Mouse (Mus musculus) embryonic facial prominence, embryonic 10.5 days (tissue): ENCODE measurements at regions not wholly inside any gene's neighbourhood (a gene's known extent, or its start where the extent isn't known, plus 50 kb on each side); places are given as distances from the start of the nearest gene placed in this dataset.

ENCODE experiments used
- DNase-seq: peaks from one replicate; pipeline ENCODE4 v3.0.0-alpha.2; 2017; ENCODE audit warnings: low spot score
- H3K27ac ChIP-seq: fragments of 300-500 bp; sonication (generic); replicated peaks from 2 replicates; pipeline ENCODE4 v1.5.1; 2016; ENCODE audit warnings: mild to moderate bottlenecking
- H3K27me3 ChIP-seq: fragments of 300-500 bp; sonication (generic); replicated peaks from 2 replicates; pipeline ENCODE4 v1.6.1; 2016; ENCODE audit warnings: low read depth, mild to moderate bottlenecking; ENCODE audit not compliant: poor library complexity, severe bottlenecking
- H3K36me3 ChIP-seq: fragments of 300-500 bp; sonication (generic); replicated peaks from 2 replicates; pipeline ENCODE4 v1.6.1; 2016; ENCODE audit warnings: mild to moderate bottlenecking, moderate library complexity
- H3K4me1 ChIP-seq: fragments of 300-500 bp; sonication (generic); 2 replicates; pipeline ENCODE4 v1.6.1; 2016
- H3K4me3 ChIP-seq: fragments of 300-500 bp; sonication (generic); 2 replicates; pipeline ENCODE4 v1.5.1; 2016; ENCODE audit warnings: mild to moderate bottlenecking, moderate library complexity
- H3K9me3 ChIP-seq: fragments of 300-500 bp; sonication (generic); 2 replicates; pipeline ENCODE4 v1.6.1; 2016; ENCODE audit warnings: mild to moderate bottlenecking
- WGBS: fragments of 180-500 bp; shearing (Covaris S2); methylation state at CpG from one replicate; pipeline ENCODE4 v1.1.7; 2016; 5-methylcytosine and 5-hydroxymethylcytosine counted together

DNA sequence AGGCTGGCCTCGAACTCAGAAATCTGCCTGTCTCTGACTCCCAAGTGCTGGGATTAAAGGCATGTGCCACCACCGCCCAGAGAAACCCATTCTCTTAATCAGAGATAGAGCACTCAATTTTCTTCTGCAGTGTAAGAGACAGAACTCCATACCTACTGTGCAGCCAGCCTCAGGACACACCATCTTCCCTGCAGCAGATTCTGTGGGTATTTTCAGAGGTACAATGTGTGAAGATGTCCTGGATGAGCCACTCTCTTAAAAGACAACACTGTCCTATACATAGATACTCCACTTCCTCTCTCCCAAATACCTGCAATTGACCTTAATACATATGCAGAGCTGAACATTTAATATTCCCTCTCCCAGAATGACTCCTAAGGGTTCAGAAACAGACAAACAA, 111.5 kb downstream of the Nr1d2 start:
- H3K9me3 ChIP-seq: 0 out of 2 replicates have a peak, but pooled peaks cover 2% of the 10 kb centered on the region
- no peak for DNase-seq
- WGBS: 80% methylated on average over 2 of the region's 2 CpGs
- H3K4me3 ChIP-seq: no peak overlapping the region
- H3K27me3 ChIP-seq: no peaks in the 10 kb centered on the region
- no peak overlapping the region for H3K27ac ChIP-seq
- no peaks in the 10 kb centered on the region for H3K36me3 ChIP-seq
- no peaks in the 10 kb centered on the region for H3K4me1 ChIP-seq

DNA sequence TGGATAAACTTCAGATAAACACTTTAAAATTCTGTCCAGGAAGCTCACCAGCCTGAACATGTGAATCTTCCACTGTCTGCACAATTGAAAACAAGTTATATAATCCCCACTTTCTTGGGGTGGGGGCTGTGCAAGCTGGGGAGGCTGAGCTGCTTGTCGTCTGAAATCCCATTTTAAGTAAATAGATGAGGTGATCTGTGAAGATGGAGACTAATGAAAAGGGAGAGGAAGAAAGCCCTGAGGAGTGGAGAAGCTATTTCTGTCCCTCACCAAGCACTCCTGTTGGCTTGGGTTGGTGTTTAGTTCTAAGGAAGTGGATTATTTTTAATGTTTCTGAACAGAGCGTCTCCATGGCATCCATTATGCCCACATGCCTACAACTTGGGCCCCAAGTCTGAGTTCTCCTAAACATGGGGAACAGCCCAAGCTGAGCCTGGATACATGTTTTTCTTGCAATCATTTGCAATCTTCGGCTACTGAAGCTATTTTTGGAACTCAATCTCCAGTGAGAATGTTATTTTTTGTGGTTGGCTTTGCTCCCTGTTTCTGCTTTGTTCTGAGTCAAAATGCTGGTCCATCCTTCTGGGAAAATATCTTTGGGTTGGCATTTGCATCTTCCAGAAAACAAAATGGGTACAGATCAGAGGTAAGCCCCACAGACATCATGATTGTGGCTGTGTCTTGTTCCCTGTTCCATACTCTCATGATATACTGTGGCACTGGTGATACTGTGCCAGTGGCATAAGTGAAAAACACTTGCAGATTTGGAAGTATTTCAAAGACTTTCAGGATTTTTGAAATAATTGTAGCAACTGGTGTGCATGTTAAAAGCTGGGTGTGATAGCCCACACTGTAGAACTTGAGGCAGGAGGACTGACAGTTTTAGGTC, 131.8 kb downstream of the Nr1d2 start:
- Histone ChIP-seq H3K36me3 (no peaks in the 10 kb centered on the region), H3K9me3 (no peaks in the 10 kb centered on the region), H3K4me1 (no peaks in the 10 kb centered on the region), H3K27ac (no peak overlapping the region), H3K27me3 (no peaks in the 10 kb centered on the region), H3K4me3 (no peak overlapping the region)
- no peak for DNase-seq
- 70% methylated on average over 3 of the region's 3 CpGs for WGBS

DNA sequence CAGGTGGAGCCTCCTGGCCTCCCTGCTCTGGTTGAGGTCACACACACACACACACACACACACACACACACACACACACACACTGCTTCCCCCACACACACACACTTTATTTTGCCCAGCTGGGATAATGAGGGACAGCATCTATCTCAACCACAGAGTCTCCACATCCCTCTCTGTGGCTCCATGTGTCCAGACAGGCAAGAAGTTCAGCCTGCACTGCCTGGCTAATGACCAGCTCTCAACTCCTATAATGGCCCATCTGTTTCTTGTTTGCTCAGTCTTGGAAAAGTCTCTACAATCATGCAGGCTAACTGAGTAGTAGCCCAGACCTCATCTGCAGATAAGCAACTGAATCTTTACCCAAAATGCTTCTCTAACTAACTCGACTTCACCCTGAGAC, 133.3 kb downstream of the Nr1d2 start:
- H3K9me3 ChIP-seq: no peaks in the 10 kb centered on the region
- H3K4me3 ChIP-seq: no peak overlapping the region
- H3K27ac ChIP-seq: no peak overlapping the region
- 82% methylated on average over 1 of the region's 1 CpGs for WGBS
- no peaks in the 10 kb centered on the region for H3K4me1 ChIP-seq
- no peaks in the 10 kb centered on the region for H3K27me3 ChIP-seq
- H3K36me3 ChIP-seq: no peaks in the 10 kb centered on the region
- peak; percentile 13 for DNase-seq

DNA sequence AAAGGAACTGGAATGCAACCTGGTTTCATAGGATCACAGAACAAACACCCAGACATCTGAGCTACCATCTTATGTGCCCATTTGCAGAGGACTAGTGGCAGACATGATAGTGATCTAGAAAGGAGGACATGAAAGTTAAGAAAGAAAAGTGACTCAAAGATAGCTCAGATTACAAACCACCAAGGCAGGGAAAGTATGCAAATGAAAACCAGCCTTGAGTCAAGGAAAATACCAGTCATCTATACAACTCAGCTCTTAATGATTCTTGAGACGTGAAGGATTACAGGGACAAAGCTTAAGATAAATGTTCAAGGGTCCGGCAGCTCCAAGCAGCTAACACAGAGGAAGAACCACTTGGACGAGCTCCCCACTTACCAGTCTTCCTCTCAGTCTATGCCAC, 138.7 kb downstream of the Nr1d2 start:
- Histone ChIP-seq H3K27me3 (no peaks in the 10 kb centered on the region), H3K9me3 (no peaks in the 10 kb centered on the region), H3K36me3 (no peaks in the 10 kb centered on the region), H3K4me1 (no peaks in the 10 kb centered on the region), H3K27ac (no peak overlapping the region), H3K4me3 (no peak overlapping the region)
- DNase-seq: no peak
- WGBS: 79% methylated on average over 3 of the region's 3 CpGs
